Mouse (Mus musculus) megakaryocyte, embryonic 14.5 days (primary cell): Measurements from ENCODE around the gene Tnfsf11.

Experiments
- FLI1 ChIP-seq: IDR thresholded peaks from 2 replicates; pipeline ENCODE4 v1.6.1; 2012; ENCODE audit warnings: low read length, inconsistent platforms, mixed read lengths
- GATA1 ChIP-seq: IDR thresholded peaks from 3 replicates; pipeline ENCODE4 v1.6.1; 2012; ENCODE audit warnings: mixed read lengths, low read length, inconsistent platforms, borderline replicate concordance

DNA sequence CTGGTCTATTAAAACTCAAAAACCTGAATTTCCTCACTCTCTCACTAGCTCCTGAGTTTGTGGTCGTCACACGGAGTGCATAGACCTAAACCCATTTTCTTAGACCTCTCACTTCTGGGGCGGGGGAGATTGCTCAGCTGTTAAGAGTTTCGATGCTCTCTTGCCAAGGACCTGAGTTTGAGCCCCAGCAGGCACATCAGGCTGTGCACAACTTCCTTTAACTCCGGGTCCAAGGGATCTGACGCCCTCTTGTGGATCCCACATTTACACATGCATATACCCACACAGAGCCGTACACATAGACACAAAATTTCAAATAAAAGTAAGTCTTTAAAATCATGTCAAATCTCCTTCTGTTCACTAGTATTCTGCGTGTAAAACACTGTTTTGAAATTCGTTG is 15.1 kb upstream of the Tnfsf11 start:
- TF ChIP-seq GATA1 (no peak), FLI1 (no peak)
